Mouse (Mus musculus): Measurements from ENCODE around the gene Crb2. TPM values are rescaled to one million over a fixed set of nuclear protein-coding genes. Genes with fewer than 3 reads are reported as not detected.

Crb2 gene
- total RNA-seq, 2 experiments from 2014 or later = 3.7 to 3.9 TPM

DNA sequence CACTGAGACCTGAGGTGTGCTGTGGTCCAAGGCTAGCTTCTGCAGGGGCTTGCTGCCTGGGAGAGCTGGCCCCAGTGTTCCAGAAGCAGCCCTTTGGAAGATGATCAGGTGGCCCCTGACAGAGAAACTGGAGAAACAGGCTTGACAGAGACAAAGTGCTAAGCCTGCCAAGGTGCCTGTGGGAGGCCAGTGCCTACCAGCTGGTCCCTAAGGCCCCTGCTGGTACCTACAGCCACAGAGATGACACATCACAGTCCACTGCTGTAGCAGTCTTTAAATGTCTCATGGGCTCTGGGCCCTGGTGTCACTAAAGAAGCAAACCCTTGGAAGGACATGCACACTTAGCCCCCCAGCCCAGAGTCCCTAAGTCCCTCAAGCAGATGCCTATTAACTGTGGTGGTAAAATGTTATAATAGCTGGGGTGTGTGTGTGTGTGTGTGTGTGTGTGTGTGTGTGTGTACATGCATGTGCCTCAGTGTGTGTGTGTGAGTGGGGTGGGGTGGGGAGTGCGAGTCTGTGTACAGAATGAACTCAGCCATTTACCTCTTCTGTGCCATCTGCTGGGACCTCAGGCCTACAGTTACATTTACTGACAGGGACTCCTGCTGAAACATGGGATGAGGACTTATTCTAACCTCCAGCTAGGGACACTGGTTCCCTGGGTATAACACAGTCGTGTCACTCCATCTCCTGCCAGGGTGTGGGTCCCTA, 19.7 kb upstream of the Crb2 start:
- Histone ChIP-seq H3K4me3 (no peak overlapping the region), H3K27ac (no peak overlapping the region)
- TF ChIP-seq CTCF (conservative IDR thresholded peaks at IDR 0.05) = no peak
- no peak for DNase-seq (ENCODE audit: low spot score in 2 of 2)

DNA sequence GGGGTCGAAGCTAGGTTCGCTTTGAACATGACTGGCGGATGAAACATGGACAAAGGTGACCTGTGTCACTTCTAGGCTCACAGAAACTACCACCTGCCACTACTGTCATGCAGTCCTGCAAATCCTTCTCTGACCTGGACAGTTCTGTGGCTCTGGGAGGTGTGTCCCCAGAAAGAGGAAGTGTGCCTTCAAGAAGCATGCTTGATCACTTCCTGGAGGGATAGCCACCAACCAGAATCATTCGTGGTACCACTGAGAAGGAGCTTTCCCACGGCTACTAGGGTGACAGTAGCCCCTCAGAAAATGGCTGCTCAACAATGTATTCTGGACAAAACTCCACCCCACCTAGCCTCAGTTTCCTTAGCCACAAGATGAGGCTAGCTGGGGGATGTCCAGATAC, 19.0 kb upstream of the Crb2 start:
- Histone ChIP-seq H3K27ac (no peak overlapping the region), H3K4me3 (no peak overlapping the region)
- DNase-seq (ENCODE audit: low spot score in 2 of 2) = no peak
- no peak for TF ChIP-seq CTCF (conservative IDR thresholded peaks at IDR 0.05)

DNA sequence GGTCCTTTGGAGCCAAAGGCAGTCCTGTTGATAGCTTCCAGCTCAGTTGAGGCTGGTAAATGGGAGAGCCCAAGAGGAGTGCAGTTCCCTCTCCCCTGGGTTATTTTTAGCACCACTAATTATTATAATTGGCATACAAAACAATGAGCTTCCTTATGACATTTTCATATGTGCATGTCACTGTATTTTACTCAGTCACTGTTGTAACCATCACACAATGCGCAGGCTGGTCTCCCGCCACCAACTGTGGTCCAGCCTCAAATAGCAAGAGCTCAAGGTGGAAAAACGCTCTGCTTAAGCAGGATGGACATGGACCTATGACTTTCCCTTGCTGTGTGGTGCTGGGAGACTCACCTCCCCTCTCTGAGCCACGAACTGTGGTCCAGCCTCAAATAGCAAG, 18.3 kb upstream of the Crb2 start:
- Histone ChIP-seq H3K4me3 (no peak overlapping the region), H3K27ac (no peak overlapping the region)
- no peak for TF ChIP-seq CTCF (conservative IDR thresholded peaks at IDR 0.05)
- no peak for DNase-seq (ENCODE audit: low spot score in 2 of 2)

DNA sequence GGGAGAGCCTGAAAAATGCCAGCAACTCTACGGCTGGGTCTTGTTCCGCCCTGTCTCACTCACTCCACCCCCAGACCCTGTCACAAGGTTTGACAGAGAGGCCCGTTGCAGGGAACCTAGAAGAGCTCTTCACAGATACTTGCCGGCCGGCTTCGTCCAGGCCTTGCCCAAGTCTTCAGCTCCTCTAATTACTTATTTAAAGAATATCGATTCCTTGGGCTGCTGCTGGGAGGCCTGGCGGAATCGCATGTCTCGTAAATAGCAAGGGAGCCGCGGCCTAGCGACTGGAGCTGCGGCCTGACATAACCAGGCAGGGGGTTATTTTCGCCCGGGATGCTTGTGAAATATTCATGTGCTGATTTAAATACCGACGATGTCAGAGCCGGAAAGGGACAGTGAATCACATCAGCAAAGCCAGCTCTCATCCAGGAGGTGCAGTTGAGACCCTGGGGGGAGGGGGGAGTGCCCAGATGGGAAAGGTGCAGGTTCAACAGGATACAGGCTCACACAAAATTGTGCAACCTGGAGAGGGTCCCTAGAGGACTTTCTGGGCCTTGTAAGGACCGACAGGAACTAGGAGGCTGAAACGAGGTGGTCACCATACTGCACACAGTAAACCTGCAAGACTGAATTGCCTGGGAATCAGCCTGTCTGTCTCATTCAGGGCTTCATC, 17.6 kb upstream of the Crb2 start:
- no peak for DNase-seq (ENCODE audit: low spot score in 2 of 2)
- TF ChIP-seq CTCF (conservative IDR thresholded peaks at IDR 0.05) = no peak
- Histone ChIP-seq H3K27ac (no peak overlapping the region), H3K4me3 (no peak overlapping the region)

- Histone ChIP-seq H3K27ac (no peak overlapping the region), H3K4me3 (no peak overlapping the region)
- no peak for TF ChIP-seq CTCF (conservative IDR thresholded peaks at IDR 0.05)
- DNase-seq (ENCODE audit: low spot score in 2 of 2) = no peak
Observed at GRCm38 (mm10) chr2:37760633-37761032, 15.4 kb upstream of the Crb2 start.

GRCm38 (mm10) chr2:37763638-37764037, 12.4 kb upstream of the Crb2 start:
- no peak for DNase-seq (ENCODE audit: low spot score in 2 of 2)
- Histone ChIP-seq H3K4me3 (no peak overlapping the region), H3K27ac (no peak overlapping the region)
- no peak for TF ChIP-seq CTCF (conservative IDR thresholded peaks at IDR 0.05)

DNA sequence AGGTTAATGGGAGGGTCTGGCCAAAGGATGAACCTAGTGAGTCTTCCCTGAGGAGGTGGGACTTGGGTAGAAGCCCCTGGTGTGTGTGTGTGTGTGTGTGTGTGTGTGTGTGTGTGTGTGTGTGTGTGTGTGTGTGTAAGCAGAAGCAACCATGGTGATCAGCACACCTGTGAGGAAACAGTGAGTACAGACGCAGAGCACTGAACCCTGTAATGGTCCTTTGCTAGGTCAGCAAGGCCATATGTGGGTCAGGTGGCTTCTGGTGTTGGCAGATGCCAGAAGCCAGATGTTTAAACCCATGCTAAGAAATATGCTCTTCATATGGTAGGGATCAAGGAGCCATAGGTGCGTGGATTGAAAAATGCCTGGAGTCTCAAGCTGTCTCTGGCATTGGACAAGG, 11.5 kb upstream of the Crb2 start:
- Histone ChIP-seq H3K4me3 (no peak overlapping the region), H3K27ac (no peak overlapping the region)
- no peak for DNase-seq (ENCODE audit: low spot score in 2 of 2)
- TF ChIP-seq CTCF (conservative IDR thresholded peaks at IDR 0.05) = no peak

DNA sequence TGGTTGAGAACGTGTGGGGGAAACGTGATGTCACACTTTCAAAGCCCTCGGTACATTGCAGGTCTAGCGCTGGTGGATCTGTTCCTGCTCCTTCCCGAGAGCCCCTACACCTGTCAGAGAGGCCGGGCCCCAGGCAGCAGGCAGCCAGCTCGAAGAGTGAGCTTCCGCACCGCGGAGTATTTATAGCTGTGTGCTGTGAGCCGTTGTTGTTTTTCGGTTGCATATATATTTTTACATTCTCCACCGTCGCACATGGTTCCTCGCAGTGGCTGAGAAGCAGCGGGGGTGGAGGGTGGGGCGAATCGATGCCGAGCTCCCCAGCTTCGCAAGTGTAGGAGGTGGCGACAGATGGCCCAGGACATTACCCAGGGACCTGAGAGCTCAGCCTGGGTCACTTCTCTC, 11.0 kb upstream of the Crb2 start:
- H3K4me3 ChIP-seq = no peak overlapping the region
- TF ChIP-seq CTCF (conservative IDR thresholded peaks at IDR 0.05) = no peak
- no peak for DNase-seq (ENCODE audit: low spot score in 2 of 2)
- 0 out of 2 replicates have a peak overlapping the region, but pooled peaks have one; percentile 32 for H3K27ac ChIP-seq

- Histone ChIP-seq H3K27ac (peak overlapping the region; percentile 67; the same call in 1 of the 2 replicates), H3K4me3 (no peak overlapping the region)
- TF ChIP-seq CTCF (conservative IDR thresholded peaks at IDR 0.05) = no peak
- no peak for DNase-seq (ENCODE audit: low spot score in 2 of 2)
Observed at GRCm38 (mm10) chr2:37766027-37766761, 9.9 kb upstream of the Crb2 start.

- no peak overlapping the region for H3K4me3 ChIP-seq
- DNase-seq (ENCODE audit: low spot score in 2 of 2) = peak; percentile 59 to 60
- no peak for TF ChIP-seq CTCF (conservative IDR thresholded peaks at IDR 0.05)
- peak overlapping the region; percentile 67 for H3K27ac ChIP-seq
Observed at GRCm38 (mm10) chr2:37767080-37767547, 8.9 kb upstream of the Crb2 start.

GRCm38 (mm10) chr2:37767739-37768138, 8.3 kb upstream of the Crb2 start:
- Histone ChIP-seq H3K27ac (peak overlapping the region; percentile 69; the same call in 1 of the 2 replicates), H3K4me3 (no peak overlapping the region)
- TF ChIP-seq CTCF (conservative IDR thresholded peaks at IDR 0.05) = no peak
- DNase-seq (ENCODE audit: low spot score in 2 of 2) = no peak

GRCm38 (mm10) chr2:37768903-37769302, 7.1 kb upstream of the Crb2 start:
- peak; percentile 73 to 82 for DNase-seq (ENCODE audit: low spot score in 2 of 2)
- no peak for TF ChIP-seq CTCF (conservative IDR thresholded peaks at IDR 0.05)
- peak overlapping the region; percentile 69; the same call in 1 of the 2 replicates for H3K27ac ChIP-seq
- H3K4me3 ChIP-seq = no peak overlapping the region

DNA sequence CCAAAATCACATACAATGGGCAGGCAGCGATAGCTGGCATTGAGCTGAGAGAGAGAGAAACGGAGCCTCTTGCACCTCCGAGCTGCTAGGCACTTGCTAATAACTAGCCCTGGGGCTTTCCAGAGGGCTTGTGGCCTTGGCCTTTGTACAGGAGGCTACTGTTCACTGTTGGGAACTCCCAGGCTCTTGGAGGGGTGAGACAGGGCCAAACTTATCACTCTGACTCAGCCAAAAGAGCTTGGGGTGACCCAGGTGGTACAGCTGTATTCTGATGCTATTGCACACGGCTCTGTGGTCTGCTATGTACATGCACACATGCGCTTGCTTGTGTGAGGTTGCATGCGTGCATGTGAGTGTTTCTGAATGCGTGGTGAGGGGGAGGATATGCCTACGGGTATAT, 6.3 kb upstream of the Crb2 start:
- DNase-seq (ENCODE audit: low spot score in 2 of 2) = no peak
- Histone ChIP-seq H3K4me3 (no peak overlapping the region), H3K27ac (peak overlapping the region; percentile 32; the same call in 1 of the 2 replicates)
- no peak for TF ChIP-seq CTCF (conservative IDR thresholded peaks at IDR 0.05)
